Mouse (Mus musculus) 3134 (cell line): Measurements from ENCODE around the gene Prr5l.

Experiments used
- DNase-seq: peaks from one replicate; pipeline ENCODE4 v3.0.0-alpha.2; 2011; ENCODE audit warnings: low spot score; ENCODE audit not compliant: insufficient read length; ENCODE audit errors: extremely low read depth

Prr5l gene

DNA sequence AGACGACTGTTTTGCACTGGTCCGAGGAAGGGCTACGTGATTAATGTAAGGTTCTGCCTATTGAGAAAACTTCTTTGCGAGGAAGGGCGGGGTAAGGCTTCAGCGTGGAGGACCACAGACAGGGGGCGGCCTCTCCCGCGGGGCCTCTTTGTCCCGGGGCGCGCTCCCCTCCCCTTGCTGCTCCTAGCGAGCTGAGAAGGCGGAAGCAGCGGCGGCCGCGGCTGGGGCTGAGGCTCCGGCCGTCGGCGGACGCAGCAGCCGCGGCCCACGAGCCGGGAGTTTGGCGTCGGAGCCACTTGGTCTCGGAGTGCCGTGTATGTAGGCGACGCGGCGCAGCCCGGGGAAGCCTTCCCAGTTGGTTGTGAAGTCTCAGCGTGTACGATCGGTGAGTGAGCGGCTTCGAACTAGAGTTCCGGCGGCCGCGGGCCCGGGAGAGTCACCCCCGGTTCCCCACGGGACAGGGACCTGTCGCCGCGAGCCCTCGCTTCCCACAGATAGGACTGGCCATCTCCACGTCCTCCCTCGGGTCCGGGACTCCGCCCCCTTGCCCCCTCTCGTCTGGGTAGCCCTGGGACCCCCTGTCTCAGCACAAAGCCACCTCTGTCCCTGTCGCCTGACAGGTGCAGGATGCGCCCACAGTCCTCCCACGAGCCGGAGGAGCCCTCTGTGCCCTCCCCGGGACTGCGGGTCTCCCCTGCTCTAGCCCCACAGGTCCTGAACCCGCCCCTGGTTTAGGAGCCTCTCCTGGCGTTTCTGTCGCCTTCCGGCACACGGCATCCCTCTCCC lies 204.4 kb downstream of the Prr5l start, which contains the start of gene Traf6:
Gene Traf6, plus strand, starts transcription at position 194 of the 786 bp plus-strand sequence.
- peak; percentile 90 for DNase-seq

DNA sequence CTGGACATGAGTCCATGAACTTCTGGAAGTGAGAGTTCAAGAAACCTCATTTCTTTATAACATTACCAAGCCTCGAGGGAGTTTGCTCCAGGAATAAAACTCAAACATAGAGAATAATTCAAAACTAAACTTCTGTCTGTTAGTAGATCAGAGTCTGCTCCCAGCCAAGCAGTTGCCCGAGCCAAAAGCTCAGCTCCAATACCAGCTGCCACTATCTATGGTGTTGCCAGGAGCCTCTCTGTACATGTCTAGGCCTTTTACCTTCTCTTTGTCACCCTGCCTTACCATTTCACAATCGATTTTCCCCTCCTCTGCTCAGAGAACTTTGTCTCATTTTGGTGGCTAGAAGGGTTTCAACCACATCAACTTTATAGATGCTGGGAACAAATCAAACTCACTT lies 209.3 kb downstream of the Prr5l start:
- no peak for DNase-seq

DNA sequence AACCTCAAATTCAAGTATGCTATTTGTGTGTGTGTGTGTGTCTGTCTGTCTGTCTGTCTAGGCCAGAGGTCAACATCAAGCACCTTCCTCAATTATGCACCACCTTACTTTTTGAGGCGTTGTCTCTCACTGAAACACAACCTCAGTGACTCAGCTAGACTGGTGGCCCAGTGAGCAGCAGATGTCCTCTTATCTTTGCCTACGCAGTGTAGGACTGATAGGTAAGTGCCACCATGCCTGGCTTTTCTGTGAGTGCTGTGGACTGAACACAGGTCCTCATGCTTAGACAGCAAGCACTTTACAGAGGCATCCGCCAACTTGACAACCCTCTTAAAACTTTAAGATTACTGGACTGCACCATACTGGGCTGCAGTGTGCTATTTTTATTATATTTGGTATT lies 214.1 kb downstream of the Prr5l start:
- DNase-seq = no peak

DNA sequence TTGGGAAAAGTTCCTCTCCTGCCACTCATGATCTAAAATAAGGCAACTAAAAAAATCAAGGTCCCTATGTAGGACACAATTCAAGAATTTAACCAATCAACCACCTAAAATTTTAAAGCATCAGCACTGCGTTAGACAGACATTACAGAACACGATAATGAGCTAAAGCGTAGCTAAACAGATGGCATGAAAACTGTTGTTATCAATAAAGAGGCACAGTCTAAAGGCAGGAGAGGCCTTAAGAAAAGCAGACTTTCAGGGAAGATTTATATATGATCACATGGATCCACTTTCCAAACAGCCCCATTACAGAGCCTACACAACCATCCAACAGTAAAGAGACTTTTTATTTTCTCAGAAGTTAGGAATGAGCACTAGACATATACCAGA lies 217.1 kb downstream of the Prr5l start:
- DNase-seq = no peak

DNA sequence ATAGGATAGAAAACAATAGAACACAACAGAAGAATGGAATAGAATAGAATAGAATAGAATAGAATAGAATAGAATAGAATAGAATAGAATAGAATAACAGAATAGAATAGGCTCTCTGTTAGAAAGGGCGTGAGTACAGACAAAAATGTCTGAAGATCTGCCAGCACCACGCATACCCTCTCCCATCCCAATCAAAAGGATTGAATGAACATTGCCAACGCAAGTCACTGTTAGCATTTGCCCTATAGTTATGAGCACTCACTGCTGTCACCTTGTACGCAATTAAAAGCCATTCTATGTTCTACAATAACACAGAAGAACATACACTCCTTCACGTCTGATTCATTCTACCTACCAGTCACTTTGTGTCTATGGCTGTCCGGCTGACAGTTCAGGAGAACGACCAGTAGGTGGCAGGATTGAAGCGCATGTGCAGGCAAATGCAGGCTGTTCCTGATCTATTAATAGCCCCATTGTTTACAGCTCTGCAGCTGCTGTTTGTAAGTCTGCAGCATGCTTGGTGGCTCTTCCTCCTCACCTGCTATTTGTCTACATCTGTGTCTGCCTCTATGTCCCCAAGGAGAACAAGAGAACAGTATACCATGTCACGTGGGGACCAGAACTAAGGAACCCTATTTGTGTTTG lies 217.6 kb downstream of the Prr5l start:
- peak; percentile 22 for DNase-seq
